Mouse (Mus musculus) adrenal gland, postnatal 14 days (tissue): ENCODE measurements around the gene Tapt1. TPM values are rescaled to one million over a fixed set of nuclear protein-coding genes. Genes with fewer than 3 reads are reported as not detected.

Source experiments
- DNase-seq: peaks from one replicate; pipeline ENCODE4 v3.0.0; 2021; ENCODE audit warnings: mixed read lengths
- total RNA-seq: library from RNA; stranded (reverse); gene quantifications from 2 replicates; pipeline ENCODE4 v1.2.3, GENCODE M21; 2021

Tapt1 gene
- total RNA-seq, 1 experiment from 2014 or later, result 44.4 TPM

DNA sequence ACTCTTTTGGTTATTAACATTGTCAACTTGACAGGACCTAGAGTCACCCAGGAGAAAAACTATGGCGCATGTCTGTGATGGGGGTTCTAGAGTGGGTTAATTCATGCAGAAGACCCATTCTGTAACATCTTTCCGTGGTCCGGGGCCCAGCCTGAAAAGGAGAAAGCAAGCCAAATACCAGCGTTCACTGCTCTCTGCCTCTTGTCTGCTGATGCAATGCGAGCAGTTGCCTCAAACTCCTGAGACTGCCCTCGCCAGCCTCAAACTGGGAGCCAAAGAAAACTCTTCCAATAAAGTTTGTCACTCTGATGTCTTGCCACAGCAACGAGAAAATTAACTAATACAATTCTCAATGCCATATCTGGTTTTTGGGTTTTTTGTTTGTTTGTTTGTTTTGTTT, 8.2 kb upstream of the Tapt1 start:
- DNase-seq, result peak; percentile 42

DNA sequence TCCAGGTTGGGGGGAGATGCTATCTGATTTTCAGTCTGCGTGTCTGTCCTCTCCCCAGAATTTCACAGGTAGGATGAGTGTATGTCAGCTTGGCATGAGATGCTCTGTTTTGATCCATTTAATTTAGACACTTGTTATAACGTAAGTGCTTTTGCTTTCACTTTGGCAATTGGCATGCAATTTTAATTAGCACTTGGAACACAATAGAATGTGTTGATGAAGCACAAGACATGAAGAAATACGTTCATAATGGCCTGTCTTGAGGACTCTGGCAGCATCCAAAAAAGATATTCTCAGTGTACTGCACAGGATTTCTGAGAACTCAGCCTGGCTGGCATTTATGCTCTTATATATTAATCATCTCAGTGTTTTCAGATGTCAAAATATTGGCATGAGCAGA, 7.5 kb upstream of the Tapt1 start:
- no peak for DNase-seq

DNA sequence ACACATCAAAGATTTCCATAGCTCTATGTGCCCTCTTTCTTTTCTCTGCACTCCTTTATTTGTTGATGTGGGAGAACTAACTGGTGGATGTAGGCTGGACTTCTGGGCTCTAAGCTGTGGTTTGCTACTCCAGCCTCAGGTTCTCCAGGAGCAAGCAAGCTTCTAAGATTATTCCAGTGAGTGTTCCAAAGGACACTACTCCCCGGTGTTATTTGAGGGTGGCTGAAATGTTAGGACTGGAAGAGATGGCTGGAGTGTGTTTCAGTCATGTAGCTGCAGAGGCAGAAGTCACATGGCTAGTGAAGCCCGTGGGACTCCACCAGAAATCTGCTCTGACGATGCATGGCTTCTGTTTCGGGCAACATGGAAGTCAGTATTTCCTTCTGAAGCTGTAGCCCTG, 2.3 kb upstream of the Tapt1 start:
- DNase-seq, result no peak

DNA sequence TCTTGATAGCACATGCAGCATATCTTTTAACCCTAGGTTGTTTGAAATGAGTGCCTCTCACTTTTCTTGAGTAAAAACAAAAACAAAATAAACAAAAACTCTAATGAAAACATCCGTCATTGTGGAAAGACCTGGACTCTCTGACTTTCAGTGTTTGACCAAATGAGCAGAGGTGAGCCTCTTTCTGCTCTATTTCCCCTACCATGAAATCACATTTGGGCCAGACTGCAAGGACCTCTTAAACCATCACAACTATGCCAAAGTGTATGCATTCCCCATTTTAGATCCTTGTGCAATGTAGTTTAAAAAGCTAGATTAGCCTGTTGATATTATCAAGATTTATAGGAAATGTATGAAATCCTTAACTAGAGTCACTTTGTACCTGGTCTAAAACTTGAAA, 1.9 kb upstream of the Tapt1 start:
- no peak for DNase-seq

DNA sequence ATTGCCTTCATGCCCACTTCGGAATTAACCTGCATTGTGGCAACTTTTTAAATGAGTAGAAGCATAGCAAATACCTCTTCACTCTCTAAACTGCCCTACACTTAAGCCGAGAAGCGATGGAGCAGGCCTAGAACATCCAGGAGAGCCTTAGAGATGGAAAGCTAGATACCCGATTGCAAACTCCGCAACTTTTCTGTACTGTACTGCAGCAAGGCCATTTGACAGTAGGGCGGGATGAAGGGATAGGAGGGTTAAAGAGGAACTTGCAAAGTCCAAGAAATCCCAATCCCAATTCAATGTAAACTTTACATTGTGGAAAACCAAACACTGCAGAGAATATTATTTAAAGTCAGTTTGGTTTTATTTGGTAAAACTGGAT, 1.0 kb upstream of the Tapt1 start:
- no peak for DNase-seq

DNA sequence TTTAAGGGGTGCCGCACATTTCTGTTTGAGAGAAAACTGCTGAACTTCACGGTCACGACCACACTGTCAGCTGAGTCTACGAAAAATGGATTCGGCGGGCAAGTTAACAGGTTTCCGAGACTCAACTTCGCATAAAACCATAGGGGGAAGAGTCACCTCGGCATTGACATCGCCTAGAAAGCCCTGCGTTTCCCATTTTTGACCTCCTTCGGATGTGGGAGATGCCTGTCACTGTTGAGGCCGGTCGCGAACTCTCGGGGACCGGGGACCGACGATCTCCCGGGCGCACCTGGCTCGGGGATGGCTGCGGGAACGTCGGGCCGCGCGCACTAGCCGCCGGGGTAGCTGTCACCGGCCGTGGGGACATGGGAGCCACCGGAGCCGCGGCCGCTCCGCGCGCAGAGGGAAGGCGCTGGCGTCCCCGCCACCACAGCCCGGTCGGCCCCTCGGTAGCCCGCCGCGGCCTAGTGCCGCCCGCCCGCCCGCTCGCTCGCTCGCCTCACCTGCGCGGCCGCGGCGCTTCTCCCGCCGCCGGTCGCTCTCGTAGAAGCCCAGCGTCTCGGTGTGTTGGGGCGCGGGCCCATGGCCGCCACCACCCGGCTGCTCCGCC, 410 bp downstream of the Tapt1 start:
- DNase-seq, result peak; percentile 55

DNA sequence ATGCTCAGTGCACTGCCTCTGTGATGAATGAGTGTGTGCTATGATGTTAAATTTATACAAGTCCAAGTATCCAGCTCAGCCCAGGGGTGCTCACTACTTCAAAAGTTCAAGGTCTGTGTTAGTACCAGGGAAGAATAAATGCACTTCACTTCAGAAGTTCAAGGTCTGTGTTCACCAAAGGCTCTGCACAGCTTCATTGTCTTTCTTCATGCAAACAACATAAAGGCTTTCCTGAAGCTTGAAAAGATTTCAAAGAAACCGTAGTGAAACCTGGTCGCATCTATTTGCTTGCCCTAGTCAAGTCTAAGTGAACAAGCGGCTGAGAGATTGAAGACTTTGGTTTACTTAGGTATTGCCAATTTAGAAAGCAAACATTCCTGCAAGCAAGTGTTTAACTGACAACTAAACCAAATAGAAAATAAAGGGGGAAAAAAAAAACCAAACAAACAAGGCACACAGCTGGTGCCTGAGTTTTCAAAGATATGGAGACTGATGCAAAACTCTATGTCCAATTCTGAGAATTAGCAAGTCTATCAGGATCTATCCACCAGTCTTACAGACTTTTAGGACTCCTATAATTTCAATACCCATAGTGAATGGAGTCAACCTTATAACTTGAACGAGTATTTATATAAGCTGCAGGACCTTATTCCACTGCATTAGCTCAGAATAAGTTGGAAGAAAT, 1.4 kb downstream of the Tapt1 start:
- DNase-seq, result no peak

DNA sequence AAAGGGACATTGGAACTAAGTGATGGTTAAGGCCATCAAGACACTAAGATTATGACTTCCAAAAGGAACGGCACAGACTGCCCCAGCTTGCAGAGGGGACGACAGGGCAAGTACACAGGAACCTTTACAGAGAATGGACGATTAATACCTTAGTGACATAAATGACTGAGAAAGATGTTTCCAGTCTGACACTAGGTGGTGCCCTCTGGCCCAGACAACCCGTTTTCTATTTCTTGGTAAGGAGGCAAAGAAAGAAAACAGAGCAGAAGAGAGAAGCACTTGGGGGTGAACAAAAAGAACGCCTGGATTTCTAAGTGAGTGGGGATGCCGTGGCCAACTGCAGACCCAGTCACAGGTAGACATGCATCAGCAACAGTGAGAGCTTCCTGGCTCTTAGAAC, 2.2 kb downstream of the Tapt1 start:
- DNase-seq, result peak; percentile 60

DNA sequence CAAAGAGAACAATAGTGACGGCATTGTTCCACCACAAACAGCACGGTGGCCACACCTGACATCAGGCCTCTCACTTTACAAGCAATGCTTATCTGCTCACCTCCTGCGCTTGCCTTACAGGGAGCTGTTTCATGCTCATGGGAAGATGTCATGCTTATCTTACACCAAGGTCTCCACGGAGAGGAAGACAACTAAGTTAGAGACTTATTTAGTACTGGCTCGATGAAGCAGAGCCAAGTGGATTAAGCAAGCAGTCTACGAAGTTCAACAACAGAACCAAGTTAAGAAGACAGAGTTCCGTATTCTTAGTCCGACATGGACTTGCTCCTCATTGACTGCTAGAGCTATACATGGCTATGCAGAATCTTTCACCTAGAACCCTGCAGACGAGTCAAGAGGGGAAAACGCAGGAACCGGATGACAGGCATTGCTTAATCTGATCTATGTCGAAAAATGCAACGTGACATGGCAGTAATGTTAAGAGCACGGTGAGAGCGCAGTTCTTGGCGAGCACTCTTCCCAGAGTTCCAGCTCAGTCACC, 3.0 kb downstream of the Tapt1 start:
- no peak for DNase-seq

DNA sequence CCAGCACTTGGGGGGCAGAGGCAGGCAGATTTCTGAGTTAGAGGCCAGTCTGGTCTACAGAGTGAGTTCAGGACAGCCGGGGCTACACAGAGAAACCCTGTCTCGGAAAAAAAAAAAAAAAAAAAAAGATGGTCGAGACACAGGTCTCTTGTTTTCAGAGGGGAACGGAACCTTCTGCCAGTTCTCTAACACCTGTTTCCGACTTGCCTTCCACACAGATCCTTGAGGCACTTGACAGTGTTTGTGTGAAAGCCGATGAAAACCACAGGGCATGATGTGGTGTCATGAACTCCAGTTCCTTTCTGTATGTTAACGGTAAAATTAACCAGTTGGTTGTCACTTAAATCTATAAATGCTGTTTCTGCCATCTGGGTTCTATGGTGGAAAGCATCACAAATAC, 6.0 kb downstream of the Tapt1 start:
- DNase-seq, result no peak

DNA sequence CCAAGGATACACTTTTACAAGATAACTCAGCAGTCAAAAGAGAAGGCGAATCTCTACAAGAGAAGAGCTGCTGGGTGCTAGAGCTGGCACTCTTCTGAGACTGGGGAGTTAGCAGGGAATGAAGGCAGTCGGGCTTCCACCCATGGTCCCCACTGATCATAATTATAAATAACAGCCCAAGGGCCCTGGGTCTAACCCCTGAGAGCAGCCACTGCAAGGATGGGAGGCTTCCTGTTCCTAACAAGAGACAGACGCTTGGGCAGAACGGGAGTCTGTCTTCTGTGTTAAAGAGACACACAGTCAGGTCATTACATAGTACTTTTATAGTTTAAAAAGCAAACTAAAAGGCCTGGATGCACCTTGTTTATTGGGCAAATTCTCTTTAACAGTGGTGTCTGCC, 6.6 kb downstream of the Tapt1 start:
- no peak for DNase-seq

DNA sequence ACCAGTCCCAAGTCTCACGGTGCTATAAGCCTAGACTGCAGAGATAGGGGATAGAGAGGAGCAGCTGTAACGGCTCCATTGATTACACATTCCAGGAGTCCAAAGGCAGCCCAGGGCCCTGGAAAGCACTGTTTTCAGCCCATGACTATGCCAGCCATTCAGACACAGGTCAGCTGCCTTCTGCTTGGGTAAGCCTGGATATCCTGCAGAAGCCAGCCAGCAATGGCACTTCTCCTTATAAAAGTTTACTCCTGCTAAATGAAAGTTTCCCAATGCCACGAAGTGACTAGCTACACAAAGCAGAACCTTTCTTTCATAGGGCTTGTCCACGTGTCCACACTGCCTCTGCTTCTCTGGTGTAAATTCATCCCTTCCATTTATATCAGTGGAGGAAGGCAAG, 7.9 kb downstream of the Tapt1 start:
- no peak for DNase-seq

DNA sequence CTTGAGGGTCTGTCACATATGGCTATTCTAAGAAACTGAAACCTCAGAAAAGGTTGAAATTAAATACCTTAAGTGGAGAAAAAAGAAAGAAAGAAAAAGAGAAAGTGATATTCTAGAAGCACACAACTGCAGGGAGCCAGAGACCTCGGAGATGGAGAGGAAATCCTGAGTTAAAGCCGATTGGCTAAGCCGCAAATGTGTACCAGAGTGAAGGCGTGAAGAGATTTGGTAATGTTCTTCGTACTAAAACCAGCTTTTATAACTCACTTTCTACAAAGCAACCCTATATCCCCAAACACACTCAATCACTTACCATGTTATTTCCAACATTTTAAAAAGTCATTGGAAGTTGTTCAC, 8.8 kb downstream of the Tapt1 start:
- no peak for DNase-seq

DNA sequence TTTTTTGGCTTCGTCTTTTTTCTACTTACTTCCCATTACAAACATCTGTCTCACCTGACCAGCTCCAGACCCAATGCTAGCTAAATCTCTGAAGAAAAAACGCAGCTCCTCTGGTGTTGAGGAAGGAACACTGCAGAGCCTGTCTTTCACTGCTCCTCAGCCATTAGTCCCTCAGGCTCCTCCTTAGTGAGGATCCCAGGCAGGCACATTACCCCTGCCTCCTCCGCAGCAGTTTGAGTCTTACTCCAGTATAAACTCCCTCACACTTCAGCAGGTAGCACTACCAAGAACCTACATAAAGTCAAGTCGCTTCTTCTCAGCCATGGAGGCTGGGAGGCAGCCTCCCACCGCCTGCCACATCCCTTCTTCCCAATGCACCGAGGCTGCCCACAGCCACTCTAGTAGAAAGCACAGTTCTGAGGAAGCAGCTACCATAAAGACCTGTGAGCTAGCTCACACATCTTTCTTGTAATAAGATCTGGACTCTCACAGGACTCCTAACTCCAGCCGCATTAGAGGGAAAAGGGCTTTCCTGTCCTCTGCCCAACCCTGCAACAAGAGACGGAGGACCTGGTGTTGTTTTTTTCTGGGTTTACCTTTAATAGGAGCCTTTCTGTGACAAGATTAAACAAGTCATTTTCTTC, 9.3 kb downstream of the Tapt1 start:
- DNase-seq, result no peak

DNA sequence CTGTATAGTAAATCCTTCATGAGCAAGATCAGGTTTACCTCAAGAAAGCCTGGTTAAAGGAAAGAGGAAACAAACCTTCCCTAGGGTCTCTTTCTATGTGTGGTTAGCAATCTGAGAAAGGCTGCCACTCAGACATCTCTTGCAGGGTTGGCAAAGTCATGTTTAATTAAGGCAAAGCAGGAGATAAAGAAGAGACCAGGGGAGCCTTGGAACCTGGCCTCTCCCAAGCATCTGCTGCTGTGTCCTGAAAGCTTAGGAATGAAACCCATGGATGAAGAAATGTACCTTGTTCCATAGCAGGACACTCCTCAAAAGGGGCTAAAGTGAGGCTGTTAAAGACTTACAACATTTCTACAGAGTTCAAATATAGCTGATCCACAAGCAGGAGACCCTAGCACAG, 11.3 kb downstream of the Tapt1 start:
- no peak for DNase-seq

DNA sequence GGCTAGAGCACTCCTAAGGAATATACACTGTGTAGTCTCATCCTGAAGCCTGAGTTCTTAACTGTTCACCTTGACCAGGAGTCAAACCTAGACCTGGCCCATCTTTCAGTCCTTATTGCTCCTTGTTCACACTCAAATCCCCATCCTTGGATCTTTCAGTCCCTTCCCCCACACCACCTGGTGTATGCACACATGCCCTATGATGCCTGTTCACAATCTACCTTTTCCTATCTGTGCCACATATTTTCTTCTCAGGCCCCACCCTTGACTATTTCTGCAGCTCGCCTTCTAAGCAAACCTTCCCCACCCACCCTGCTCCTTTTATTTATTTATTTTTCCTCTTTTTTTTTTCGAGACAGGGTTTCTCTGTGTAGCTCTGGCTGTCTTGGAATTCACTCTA, 12.4 kb downstream of the Tapt1 start:
- DNase-seq, result no peak

DNA sequence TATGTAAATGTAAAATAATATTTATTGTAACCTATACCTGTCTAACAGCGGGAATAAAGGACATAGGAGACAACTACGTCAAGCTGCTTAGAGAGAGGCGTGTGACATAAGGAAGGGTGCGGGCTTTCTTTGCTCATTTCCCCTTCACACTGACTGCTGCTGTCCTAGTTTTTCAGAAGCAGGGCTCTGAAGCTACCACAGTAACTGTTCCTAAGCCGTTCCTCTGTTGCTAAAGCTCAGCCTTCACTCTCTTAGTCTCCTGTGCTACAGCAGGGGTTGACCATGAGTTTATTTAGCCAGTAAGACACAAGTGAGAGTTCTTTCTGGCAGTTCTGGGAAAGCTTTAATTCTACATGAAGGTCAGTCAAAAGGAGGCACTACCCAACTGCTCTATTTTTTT, 13.0 kb downstream of the Tapt1 start:
- DNase-seq, result no peak

DNA sequence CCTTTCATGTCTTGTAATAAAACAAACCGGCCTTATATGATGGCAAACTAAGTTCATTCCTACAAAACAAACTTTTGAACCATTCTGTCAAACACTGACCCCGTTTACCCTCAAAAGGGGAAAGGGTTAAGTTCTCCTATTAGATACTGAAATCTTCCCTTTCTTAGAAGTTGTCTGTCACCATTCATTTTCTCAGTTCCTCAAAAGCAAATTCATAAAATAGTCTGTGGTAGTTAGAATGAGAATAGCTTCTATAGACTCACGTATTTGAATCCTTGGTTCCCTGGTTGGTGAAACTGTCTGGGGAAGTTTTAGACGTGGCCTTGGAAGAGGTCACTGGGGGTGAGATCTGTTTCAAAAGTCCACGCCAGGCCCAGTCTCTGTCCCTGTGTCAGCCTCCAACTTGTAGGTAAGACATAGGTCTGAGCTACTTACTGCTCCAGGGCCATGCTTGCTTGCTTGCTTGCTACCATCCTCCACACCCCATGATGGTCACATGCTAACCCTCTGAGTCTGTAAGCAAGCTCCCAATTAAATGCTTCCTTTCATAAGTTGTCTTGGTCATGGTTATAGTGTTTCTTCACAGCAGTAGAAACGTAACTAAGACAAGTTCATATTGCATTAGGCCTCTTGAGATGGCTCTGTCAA, 14.5 kb downstream of the Tapt1 start:
- DNase-seq, result no peak

DNA sequence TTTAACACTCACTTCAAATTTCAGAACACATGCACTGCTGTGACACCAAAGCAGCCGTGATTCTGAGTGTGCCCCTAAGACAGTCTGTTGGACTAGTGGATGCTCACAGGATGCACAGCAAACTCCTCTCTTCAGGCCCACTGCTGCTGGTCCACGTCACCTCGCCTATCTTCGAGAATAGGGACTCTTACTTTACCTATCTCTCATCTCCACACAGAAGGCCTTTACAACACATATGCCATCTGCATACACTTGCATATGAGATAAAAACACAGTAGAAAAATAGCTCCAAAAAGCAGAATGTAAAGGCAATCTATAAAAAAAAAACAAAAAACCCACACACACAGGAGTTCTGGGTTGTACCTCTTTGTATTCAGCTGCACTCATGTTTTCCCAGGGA, 19.1 kb downstream of the Tapt1 start:
- no peak for DNase-seq

DNA sequence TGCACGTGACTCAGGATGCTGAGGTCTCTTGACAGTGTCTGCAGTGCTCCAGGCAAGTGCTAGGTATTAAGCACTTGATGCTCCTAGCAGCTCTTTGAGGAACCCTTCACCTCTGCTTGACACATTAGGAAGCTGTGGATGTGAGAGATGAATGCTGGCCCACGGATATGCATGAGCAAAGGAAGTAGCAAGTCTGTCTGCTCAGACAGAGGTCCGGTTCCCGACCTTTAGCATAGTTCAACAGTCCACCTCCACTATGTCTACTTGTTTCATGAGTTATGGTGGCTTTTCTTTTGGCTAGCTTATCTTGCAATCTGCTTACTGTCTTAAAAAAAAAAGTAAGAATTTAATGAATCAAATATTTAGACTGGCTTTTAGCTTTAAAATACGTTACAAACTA, 19.8 kb downstream of the Tapt1 start:
- DNase-seq, result no peak

DNA sequence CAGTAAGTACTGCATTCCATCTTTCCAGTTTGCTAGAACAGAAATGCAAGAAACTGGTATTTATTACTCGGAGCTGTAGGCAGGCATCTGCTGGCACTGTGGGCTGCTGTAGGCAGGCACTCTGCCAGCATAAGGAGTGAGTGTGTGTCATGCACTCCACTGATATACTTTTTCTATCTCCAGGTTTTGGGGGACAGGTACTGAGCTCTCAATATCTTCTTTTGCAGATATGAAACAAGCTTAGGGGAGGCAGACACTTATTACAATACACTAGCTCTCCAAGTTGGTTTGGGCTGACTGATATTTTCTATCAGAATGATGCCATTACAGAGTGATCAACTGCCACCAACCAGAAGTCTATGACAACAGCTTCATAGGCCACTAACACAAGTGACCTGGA, 23.0 kb downstream of the Tapt1 start:
- peak; percentile 36 for DNase-seq

DNA sequence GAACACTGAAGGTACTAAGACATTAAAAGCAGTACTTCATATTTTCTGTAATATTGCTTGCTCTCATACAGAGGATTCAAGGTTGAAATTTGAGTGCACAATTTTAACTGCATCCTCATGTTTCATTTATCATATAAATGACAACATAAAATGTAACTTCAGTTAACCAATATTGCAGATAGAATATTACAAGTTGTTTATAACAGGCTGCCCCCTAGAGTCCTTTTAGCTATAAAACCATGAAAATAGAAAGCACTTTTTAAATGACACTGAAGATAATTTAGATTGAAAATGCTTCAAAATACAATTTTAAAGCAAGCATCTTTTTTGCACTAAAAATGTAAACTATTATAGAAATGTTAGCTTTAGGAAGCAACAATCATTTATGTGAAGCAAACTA, 24.8 kb downstream of the Tapt1 start:
- no peak for DNase-seq

DNA sequence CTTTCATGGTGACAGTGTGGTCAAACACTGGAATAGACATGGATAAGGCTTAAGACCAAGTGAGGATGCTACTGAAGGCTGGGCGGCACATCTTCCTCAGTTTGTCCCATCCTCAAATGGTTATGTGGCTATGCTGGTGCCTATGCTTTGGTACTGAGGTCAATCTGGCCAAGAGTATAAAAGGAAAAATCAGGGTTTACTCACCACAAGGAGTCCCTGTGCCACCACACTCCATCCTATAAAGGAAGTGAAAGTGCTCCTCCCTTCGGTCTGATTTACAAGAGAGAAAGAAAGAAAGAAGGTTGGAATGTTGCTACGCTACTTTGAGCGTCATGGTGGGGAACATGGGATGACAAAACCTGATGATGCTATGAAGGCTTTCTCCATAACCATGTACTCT, 27.3 kb downstream of the Tapt1 start:
- DNase-seq, result no peak

DNA sequence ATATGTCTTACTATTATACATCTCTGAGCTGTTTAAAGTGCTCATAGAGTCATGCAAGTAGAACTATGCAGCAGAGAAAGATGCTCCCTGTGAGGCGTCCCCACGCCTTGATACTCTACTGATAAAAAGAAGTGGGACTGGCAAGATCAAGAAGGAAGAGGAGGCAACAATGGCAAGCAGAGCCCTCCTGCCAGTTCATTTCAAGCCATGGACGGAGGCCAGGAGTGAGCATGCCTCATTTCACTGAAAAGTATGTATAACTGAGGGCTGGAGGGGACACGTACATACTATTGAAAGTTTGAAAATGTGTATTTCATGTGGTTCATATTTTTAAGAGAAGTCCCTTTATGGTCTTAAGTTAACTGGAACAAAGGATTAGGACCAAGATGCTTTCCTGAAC, 28.0 kb downstream of the Tapt1 start:
- DNase-seq, result no peak
